Mouse (Mus musculus): Measurements from ENCODE around the gene Csf3. TPM values are rescaled to one million over a fixed set of nuclear protein-coding genes. Genes with fewer than 3 reads are reported as not detected.
A peak's percentile ranks its signal among the peaks of the same experiment; 100 is the strongest.
"Not testable (repeated sequence)": the region's sequence is repeated elsewhere in the genome, so short reads cannot be mapped to it uniquely, and the experiment has no call there.

Gene Csf3
- total RNA-seq, 2 experiments from 2014 or later, result not detected

DNA sequence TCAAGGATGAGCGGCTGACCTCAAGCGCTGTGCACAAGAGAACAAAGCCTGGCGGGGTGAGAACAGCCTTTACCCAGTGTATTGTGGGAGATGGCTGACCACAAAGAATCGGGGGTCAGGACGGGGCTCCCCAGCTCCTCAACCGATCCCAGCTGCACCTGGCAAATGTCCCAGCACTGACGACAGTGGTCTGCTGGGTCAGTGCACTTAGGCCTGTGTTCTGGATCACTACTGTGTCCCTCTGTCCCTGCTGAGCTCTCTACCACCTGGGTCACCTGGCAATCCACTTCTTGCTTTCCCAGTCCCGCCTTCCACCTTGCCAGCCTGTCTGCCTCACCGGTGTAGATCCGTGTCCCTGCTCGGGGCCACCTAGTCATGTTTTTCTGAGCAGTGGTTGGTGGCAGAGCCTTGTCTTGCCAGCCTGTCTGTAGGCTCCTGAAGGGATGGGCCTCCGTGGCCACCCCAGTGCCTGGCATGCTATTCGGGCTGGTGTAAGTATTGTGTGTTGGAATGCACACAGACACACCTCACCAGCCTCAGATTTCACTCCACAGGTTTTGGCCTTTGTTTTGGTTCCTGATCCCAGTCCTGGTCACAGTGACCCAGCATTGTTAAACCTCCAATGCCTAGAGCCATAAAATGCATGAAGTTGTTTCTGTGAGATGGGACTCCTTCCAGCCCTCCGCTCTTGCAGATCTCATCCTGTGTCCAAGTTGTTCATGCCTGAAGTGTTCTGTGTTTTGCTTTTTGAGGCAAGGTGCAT lies 4.4 kb upstream of the Csf3 start:
- DNase-seq (ENCODE audit: low spot score in 2 of 2), result no peak

DNA sequence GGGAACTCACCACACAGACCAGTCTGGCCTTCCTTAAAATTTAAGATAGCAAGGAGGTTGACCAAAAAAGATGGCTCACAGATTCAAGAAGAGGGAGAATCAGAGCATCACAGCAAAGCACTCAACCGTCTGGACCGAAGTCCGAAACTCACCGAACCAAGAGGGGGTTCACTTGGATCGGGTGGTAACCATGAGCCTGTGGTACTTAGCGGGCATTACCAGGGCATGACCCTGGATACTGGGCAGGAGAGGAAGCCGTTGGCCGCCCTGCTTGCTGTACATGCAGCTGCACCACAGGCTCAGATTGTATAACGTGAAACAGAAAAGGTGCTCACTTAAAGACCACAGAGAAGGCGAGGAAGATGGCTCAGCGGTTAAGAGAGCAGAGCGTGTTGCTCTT lies 3.8 kb upstream of the Csf3 start:
- DNase-seq (ENCODE audit: low spot score in 2 of 2), result no peak

DNA sequence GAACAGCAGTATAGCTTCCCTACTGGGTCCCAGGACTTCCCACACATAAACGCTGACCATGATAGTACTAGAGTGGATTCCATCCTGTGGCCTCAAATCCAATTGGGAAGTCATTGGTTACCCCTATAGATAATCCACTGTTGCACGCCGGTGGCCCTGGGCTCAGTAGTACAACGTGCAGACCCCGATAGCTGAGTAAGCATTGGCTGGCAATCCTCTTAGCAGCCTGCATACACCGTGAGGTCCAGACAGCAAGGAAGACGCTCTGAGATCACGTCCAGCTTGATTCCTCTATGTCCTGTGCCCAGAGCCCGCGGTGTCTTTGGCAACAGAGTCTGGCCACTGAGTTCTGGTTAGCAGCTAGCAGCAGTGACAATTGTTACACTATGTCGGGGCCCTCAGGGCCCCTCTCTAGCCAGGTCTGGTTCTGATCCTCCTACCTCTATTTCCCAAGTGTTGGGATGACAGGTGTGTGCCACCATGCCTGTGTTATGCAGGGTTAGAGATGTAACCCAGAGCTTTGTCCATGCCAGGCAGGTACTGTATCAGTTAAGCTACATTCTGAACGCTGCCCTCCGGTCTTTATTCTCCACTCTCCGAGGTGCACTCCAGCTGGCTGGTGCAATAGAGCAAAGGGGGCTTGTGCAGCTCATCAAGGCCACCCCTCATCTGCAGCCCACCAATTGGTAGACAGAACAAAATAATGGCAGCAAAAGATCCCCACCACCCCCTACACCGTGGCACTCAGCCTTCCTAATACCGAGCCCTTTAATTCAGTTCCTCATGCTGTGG lies 2.0 kb upstream of the Csf3 start:
- DNase-seq (ENCODE audit: low spot score in 2 of 2), result no peak

DNA sequence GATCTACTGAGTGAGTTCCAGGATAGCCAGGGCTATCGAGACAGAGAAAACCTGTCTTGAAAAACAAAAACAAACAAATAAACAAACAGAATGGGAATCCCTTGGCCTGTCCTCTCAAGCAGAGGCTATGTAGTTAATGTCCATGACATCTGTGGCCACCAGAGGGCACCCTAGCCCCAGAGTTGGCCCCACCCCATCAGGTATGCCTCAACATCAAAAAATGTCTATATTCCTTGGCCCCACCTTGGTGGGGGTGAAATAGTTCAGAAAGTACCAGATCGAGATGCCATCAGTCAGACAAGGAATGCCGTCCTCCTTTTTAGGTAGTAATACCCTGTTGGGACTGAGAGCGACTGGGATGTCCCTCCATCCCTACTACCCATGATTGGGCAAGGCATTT lies 1.2 kb upstream of the Csf3 start:
- DNase-seq (ENCODE audit: low spot score in 2 of 2), result peak; percentile 68 to 80

- no peak for DNase-seq (ENCODE audit: low spot score in 2 of 2)
Measured at GRCm38 (mm10) chr11:98702323-98702722, 1.3 kb downstream of the Csf3 start.

- no peak for DNase-seq (ENCODE audit: low spot score in 2 of 2)
Measured at GRCm38 (mm10) chr11:98705021-98705420, 4.0 kb downstream of the Csf3 start.

DNA sequence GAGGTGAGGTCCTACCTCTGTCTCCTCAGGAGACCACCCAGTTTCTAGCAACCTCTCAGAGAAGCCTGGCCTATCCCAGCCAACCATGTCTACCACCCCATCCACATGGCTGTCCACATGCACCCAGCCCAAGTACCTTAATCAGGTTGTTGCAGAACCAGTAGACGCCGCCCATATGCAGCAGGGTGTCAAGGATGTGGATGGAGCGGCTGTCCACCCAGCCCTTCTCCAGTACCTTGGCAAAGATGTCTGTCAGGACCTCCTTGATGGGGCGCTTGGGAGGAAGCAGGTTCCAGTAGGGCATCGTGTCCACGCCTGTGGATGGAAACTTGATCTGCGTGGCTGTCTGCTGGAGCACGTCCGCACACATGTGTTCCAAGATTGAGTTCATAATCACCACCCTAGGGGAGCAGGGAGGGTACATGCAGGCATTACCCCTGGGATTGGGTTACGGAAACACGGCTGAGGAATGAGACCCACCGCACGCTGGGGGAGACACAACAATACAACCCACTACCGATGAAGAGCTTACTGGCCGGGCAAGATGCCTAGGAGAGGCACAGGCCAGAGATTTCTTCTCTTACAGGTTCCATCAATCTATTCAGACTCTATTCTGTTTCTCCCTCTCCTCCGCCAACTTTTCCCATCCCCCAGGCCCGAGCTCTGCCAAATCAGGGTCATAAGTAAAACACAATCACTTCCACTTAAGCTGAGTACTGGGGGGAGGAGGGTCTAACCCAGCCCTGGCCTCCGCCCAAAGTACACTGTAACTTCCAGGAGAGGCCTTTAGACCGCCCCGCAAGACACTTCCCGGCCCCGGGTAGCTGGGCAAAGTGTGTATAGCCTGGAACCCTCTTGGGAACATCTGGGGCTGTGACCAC lies 6.6 kb downstream of the Csf3 start:
- DNase-seq (ENCODE audit: low spot score in 2 of 2), result no peak

DNA sequence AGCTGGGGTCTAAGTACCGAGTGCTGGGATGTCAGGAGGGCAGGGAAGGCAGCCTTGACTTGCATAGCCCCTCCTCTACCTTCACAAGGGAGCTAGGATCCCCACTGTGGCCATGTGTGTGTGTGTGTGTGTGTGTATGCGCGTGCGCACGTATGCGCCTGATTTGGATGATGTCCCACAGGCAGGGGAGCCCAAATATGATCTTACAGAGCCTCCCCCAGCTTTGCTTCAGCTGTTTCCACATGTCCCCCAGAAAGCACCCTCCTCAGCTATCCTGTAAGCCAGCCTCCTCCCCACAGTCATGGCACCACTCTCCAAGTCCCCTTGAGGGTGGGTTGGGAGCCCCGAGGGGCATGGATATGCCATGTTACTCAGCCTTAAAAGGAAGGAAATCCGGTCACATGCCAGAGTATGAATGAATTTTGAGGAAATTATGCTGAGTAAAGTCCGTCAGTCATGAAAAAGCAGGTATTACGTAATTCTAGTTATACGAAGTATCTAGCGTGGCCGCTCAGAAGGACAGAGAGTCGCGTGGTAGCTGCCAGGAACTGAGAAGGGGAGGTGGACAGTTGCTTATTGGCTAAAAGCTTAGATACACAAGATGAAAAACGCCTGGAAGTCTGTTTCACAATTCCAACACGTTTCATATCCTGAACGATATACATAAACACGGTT lies 7.4 kb downstream of the Csf3 start:
- DNase-seq (ENCODE audit: low spot score in 2 of 2), result no peak

GRCm38 (mm10) chr11:98709001-98709741 lies 8.1 kb downstream of the Csf3 start:
- DNase-seq (ENCODE audit: low spot score in 2 of 2), result no peak

DNA sequence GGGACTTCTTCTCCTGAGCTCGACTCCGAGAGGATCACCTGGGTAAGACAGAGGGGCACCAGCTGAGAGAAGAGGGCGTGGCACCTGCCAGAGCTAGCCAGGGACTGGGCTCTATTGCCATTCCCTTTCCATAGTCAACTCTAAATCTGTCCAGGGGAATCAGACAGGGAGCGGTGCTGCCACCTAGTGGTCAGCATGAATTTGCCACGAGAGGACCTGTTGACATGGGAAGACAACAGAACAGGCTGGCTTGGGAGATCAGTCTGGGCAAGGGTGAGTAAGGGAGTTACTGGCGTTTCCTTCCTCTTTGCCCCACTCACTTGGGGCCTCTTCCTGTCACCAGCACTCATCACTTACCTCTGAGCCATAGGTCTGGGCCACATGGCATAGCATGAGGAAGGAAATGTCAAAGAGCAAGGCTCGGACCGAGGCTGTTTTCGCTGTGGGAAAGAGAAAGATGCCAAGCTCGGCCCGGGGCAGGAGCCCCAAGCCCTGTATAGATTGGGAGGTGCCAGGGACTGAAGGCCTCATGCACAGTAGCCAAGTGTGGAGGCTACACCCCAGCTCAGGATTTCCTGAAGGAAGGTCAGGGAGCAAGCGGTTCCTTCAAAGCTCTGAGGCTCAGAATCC lies 9.5 kb downstream of the Csf3 start:
- peak; percentile 73 to 81 for DNase-seq (ENCODE audit: low spot score in 2 of 2)

- no peak for DNase-seq (ENCODE audit: low spot score in 2 of 2)
Measured at GRCm38 (mm10) chr11:98711046-98711434, 10.0 kb downstream of the Csf3 start.

DNA sequence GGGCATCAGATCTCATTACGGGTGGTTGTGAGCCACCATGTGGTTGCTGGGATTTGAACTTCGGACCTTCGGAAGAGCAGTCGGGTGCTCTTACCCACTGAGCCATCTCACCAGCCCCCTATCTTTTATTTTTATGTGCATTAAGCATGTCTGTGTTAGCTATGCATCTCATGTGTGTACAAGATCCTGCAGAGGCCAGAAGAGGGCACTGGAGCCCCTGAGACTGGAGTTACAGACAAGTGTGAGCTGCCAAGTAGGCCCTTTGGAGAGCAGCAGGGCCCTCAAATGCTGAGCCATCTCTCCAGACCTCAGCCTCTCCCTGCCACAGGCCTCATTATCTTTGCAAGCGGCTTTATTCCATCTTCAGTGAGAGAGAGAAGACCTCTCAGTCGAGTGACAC lies 10.9 kb downstream of the Csf3 start:
- not testable (repeated sequence) for DNase-seq (ENCODE audit: low spot score in 2 of 2)

DNA sequence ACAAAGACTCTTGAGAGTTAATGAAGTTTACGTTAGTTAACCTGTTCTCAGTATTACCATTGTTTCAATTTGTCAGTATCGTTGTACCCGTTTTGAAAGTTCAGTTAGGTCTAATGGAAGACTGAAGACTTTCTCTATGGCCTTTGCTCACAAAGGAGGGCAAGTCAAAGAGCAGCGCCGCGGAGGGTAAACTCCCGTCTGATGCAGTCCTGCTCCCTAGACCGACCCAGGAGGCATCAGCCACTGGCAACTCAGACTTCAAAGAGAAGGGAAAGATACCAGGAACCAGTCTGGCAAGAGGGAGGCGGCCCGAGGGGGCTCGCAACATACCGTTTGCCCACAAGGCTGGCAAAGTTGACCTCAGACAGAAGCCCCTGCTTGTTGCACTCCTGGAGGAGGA lies 12.6 kb downstream of the Csf3 start:
- no peak for DNase-seq (ENCODE audit: low spot score in 2 of 2)

GRCm38 (mm10) chr11:98715946-98716345 lies 14.9 kb downstream of the Csf3 start:
- DNase-seq (ENCODE audit: low spot score in 2 of 2), result no peak

DNA sequence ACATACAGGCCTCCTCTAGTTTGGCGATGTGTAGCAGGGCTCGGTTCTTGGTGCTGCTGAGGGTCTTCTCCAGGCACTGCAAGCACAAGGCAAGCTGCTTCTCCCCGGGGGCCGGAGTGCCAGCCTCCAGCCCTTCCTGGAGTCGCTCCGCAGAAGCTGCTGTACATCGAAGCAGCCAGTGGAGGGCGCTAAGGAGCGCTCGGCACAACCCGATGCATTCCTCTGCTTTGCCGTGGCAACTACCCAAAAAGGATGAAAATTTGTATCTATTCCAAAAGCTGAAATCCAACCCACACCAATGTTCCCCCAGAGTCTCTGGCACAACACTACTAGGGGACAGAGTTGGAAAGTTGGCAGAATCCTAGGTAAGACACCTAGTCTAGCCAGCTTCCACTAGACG lies 16.8 kb downstream of the Csf3 start:
- DNase-seq (ENCODE audit: low spot score in 2 of 2), result peak; percentile 85 to 86

DNA sequence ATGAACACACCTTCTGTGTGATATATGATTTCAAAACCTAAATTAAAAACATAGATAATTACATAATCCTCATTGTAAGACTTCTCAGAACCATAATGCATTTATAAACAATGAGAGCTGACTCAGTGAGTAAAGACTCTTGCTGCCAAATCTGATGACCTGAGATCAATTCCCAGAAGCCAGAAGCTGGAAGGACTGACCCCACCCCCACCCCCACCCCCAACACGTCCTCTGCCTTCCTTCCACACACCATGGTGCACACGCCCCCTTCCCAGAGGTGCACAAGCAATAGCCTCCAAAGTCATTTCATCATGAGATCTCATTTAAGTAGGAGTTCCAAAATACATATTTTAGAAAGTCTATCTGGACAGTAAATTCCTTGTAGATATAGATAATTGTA lies 19.7 kb downstream of the Csf3 start:
- no peak for DNase-seq (ENCODE audit: low spot score in 2 of 2)

GRCm38 (mm10) chr11:98721458-98722226 lies 20.6 kb downstream of the Csf3 start:
- DNase-seq (ENCODE audit: low spot score in 2 of 2), result peak in 1 of 2 experiments; percentile 80

DNA sequence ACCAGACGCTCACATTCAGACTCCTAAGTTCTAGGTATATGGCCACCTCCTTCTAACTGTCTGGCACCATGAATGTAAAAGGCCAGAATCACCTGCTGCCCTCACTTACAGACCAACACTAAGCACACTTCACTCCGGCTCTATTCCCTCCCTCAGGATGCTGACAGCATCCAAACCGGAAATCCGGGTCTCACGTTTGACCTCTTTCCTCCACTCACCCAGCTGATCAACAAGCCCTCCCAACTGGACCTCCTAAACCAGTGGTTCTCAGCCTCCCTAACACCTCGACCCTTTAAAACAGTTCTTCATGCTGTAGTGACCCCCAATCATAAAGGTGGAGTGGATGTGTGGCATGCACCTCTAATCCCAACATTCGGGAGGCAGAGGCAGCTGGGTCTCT lies 22.0 kb downstream of the Csf3 start:
- no peak for DNase-seq (ENCODE audit: low spot score in 2 of 2)

- no peak for DNase-seq (ENCODE audit: low spot score in 2 of 2)
Measured at GRCm38 (mm10) chr11:98725926-98726506, 25.0 kb downstream of the Csf3 start.
